Mouse (Mus musculus) lung, postnatal 0 days (tissue): ENCODE measurements at regions not wholly inside any gene's neighbourhood (a gene's known extent, or its start where the extent isn't known, plus 50 kb on each side); places are given as distances from the start of the nearest gene placed in this dataset.

Experiments used
- ATAC-seq: fragments of 200-750 bp; cut with Nextera tagmentation; 2 replicates; pipeline ENCODE4 v1.8.0; 2017; ENCODE audit warnings: moderate library complexity
- DNase-seq: peaks from one replicate; pipeline ENCODE4 v3.0.0-alpha.2; 2016; ENCODE audit warnings: low spot score
- H3K27ac ChIP-seq: fragments of 300-500 bp; sonication (generic); 2 replicates; pipeline ENCODE4 v1.5.1; 2014; ENCODE audit warnings: antibody characterized with exemption, mild to moderate bottlenecking, low read length, mixed read lengths
- H3K27me3 ChIP-seq: fragments of 300-500 bp; sonication (generic); replicated peaks from 2 replicates; pipeline ENCODE4 v1.6.1; 2014; ENCODE audit warnings: low read length, mixed read lengths; ENCODE audit not compliant: insufficient read depth
- H3K36me3 ChIP-seq: fragments of 300-500 bp; sonication (generic); 2 replicates; pipeline ENCODE4 v1.6.1; 2014; ENCODE audit warnings: low read length, mixed read lengths; ENCODE audit not compliant: insufficient read depth
- H3K4me1 ChIP-seq: fragments of 300-500 bp; sonication (generic); 2 replicates; pipeline ENCODE4 v1.6.1; 2014; ENCODE audit warnings: antibody characterized with exemption, low read depth, low read length, mixed read lengths; ENCODE audit not compliant: insufficient read depth
- H3K4me2 ChIP-seq: fragments of 300-500 bp; sonication (generic); replicated peaks from 2 replicates; pipeline ENCODE4 v1.6.1; 2014; ENCODE audit warnings: low read depth, mild to moderate bottlenecking, low read length, moderate library complexity, mixed read lengths
- H3K4me3 ChIP-seq: fragments of 300-500 bp; sonication (generic); 2 replicates; pipeline ENCODE4 v1.5.1; 2014; ENCODE audit warnings: low read depth, low read length
- H3K9ac ChIP-seq: fragments of 300-500 bp; sonication (generic); replicated peaks from 2 replicates; pipeline ENCODE4 v1.6.1; 2014; ENCODE audit warnings: low read depth, mild to moderate bottlenecking
- H3K9me3 ChIP-seq: fragments of 300-500 bp; sonication (generic); 2 replicates; pipeline ENCODE4 v1.6.1; 2016; ENCODE audit warnings: low read length, mixed read lengths
- CTCF ChIP-seq: IDR thresholded peaks from 2 replicates; pipeline ENCODE4 v1.5.1; 2016; ENCODE audit warnings: antibody characterized with exemption, mild to moderate bottlenecking
- EP300 ChIP-seq: IDR thresholded peaks from 2 replicates; pipeline ENCODE4 v1.6.1; 2016; ENCODE audit warnings: antibody characterized with exemption, mild to moderate bottlenecking, control low read depth
- WGBS: fragments of 180-500 bp; shearing (Covaris S2); extraction: QIAGEN DNeasy Blood & Tissue Kit; methylation state at CpG from one replicate; pipeline ENCODE4 v1.1.7; 2014; 5-methylcytosine and 5-hydroxymethylcytosine counted together

DNA sequence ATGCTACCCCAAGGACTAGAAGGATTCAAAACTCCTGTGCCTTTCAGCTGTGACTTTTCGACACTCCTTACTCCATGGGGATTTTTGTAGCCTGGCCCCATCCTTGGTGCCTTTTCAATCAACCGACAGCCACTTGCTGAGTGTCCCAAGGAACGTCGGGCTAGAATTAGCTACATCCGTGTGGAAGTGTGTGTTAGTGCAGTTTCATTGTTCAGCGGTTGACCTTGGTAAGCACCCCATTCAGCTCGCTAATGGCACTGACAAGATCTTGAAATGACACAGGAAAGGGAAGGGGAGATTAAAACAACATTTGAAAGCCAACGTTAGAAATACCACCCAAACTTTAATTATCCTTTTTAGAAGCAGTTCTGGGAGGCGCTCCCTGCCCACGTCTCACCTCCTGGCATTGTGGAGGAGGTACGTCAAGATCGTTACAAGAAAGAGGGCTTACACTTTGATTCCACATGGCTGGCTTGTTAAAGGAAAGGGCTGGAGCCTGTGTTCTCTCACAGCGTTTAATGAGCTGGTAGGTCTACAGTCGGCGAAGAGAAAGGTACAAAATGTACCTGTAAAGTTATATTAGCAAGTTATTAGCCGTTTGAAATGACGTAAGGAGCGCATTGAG is 536.4 kb downstream of the Fam19a2 start:
- no peak for TF ChIP-seq CTCF
- peak; percentile 48 for TF ChIP-seq EP300
- peak; percentile 47 for DNase-seq
- peak; percentile 67 for ATAC-seq
- Histone ChIP-seq H3K4me1 (no peaks in the 10 kb centered on the region), H3K27ac (no peak overlapping the region), H3K36me3 (no peaks in the 10 kb centered on the region), H3K4me3 (no peak overlapping the region), H3K9ac (no peak overlapping the region), H3K4me2 (no peak overlapping the region; the same call in 1 of the 2 replicates), H3K27me3 (no peaks in the 10 kb centered on the region), H3K9me3 (no peaks in the 10 kb centered on the region)
- WGBS, result 55% methylated on average over 18 of the region's 18 CpGs

DNA sequence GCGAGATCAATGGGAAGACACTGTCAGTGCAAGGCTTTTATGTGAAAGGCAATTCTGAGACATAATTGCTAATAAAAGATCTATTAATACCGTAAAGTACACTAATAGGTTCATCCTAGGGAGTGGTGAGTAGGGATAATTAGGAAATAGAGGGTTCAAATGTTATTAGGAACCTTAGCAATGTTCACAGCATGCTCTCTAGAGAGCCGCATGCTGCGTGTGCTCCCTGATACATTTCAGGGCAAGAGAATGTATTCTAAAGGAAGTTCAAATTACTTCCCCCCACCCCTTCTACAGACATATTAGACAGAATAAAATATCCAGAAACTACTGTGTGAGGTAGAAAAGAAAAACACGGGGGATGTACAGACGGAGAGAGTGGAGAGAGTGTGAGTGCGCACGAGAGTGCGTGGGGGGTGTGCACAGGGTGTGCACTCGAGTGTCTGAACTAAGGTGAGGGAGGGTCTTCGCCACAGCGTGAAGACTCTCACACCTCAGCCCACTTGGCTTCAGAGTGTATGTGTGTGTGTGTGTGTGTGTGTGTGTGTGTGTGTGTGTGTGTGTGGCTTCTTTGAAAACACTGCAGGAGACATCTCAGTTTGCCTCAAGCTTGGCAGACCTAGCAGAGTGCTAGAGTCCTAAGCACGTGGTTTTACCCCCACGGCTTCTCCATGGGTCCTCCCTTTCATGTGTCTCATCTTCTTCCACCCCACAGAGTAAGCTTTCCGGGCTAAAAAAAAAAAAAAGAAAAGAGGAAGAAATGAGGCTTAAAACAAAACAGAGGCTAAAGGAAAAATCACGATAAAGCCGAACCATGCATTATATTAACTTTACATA is 537.1 kb downstream of the Fam19a2 start:
- WGBS, result 80% methylated on average over 17 of the region's 17 CpGs
- H3K9ac ChIP-seq, result no peak overlapping the region
- H3K4me2 ChIP-seq, result no peak overlapping the region; the same call in 1 of the 2 replicates

DNA sequence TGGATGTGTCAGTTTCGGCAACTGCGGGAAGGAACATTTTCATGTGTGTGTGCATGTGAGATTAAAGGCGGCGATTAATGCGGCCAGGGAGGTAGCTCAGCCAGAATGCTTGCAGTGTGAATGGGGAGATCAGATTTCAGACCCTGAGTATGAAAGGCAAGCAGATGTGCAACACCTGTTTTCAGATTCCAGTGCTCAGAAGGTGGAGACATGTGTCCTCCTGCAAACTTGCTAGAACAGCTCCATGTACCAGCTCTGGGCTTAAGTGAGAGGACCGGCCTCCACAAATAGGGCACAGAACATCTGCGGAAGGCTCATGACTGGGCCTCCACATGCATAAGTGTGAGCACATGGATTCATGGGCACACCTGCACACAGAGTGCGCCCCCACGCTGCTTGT is 547.1 kb downstream of the Fam19a2 start:
- no peaks in the 10 kb centered on the region for H3K27me3 ChIP-seq
- no peak overlapping the region for H3K9ac ChIP-seq
- no peak overlapping the region for H3K27ac ChIP-seq
- H3K4me2 ChIP-seq, result no peak overlapping the region
- no peak for ATAC-seq
- H3K4me1 ChIP-seq, result no peaks in the 10 kb centered on the region
- H3K4me3 ChIP-seq, result no peak overlapping the region
- no peaks in the 10 kb centered on the region for H3K36me3 ChIP-seq
- 83% methylated on average over 9 of the region's 9 CpGs for WGBS
- no peak for DNase-seq
- no peaks in the 10 kb centered on the region for H3K9me3 ChIP-seq
- TF ChIP-seq CTCF, result no peak
- no peak for TF ChIP-seq EP300

More for the DNA sequence above, 537.1 kb downstream of the Fam19a2 start:
- Histone ChIP-seq H3K9me3 (no peaks in the 10 kb centered on the region), H3K27me3 (no peaks in the 10 kb centered on the region), H3K4me3 (no peak overlapping the region), H3K36me3 (no peaks in the 10 kb centered on the region), H3K27ac (no peak overlapping the region), H3K4me1 (no peaks in the 10 kb centered on the region)
- no peak for DNase-seq
- ATAC-seq, result no peak
- TF ChIP-seq EP300 (no peak), CTCF (no peak)

DNA sequence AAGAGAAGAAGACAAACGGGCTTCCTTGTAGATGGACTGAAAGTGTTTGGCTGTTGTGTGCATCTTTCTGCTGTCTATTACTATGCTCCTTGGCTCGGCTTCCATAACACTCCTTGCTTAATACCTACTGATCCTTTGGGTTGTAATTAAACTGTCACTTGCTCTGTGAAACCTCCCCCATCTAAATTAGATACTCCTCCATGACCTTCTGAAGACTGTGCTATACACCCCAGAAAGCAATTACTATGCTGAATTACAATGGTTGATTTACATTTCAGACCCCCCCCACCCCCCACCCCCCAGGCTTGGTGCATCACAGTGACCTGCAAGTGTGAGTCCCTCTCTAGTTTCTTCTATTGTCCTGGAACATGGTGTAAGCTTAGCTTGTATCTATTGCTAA is 549.3 kb downstream of the Fam19a2 start:
- no peaks in the 10 kb centered on the region for H3K9me3 ChIP-seq
- ATAC-seq, result no peak
- no peak for TF ChIP-seq CTCF
- no peak for TF ChIP-seq EP300
- H3K4me2 ChIP-seq, result no peak overlapping the region
- H3K27ac ChIP-seq, result no peak overlapping the region
- H3K27me3 ChIP-seq, result no peaks in the 10 kb centered on the region
- H3K4me3 ChIP-seq, result no peak overlapping the region
- no peaks in the 10 kb centered on the region for H3K4me1 ChIP-seq
- WGBS, result 71% methylated on average over 2 of the region's 2 CpGs
- no peaks in the 10 kb centered on the region for H3K36me3 ChIP-seq
- H3K9ac ChIP-seq, result no peak overlapping the region
- no peak for DNase-seq

DNA sequence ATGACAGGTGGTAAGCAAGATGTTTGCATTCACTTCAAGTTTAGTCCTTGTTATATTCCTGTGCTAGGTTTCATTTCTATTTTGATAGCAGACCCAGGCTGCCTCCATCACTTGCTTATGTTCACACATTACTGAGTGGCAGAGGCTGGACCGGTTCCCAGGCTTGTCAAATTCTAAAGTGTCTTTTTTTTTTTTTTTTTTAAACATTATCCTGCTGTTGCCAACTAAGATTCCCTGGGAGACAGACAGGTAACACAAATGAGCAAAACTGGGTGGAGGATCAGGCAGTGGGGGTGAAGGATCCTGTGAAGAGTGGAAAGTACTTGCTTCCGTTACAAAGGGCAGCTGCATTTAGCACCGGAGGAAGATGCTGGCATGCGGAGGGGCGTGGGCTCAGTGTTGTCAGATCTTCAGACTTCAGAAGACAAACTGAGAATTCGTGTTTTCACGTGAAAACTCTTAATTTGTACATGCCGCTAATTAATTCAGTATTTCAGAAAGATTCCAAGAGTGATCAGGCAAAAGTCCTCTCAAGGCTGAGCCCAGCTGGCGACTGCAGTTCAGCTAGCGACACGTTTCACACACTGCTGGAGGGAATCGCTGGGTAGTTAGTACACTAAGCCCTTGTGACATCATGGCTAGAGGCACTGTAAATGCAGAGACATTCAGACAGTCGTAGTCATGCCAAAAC is 576.4 kb downstream of the Fam19a2 start:
- no peaks in the 10 kb centered on the region for H3K36me3 ChIP-seq
- H3K4me3 ChIP-seq, result no peak overlapping the region
- H3K9ac ChIP-seq, result no peak overlapping the region
- no peak overlapping the region for H3K27ac ChIP-seq
- TF ChIP-seq CTCF, result no peak
- TF ChIP-seq EP300, result no peak
- no peak overlapping the region for H3K4me2 ChIP-seq
- 36% methylated on average over 13 of the region's 13 CpGs for WGBS
- H3K27me3 ChIP-seq, result no peaks in the 10 kb centered on the region
- DNase-seq (no peak), ATAC-seq (no peak)
- no peaks in the 10 kb centered on the region for H3K4me1 ChIP-seq
- H3K9me3 ChIP-seq, result no peaks in the 10 kb centered on the region

DNA sequence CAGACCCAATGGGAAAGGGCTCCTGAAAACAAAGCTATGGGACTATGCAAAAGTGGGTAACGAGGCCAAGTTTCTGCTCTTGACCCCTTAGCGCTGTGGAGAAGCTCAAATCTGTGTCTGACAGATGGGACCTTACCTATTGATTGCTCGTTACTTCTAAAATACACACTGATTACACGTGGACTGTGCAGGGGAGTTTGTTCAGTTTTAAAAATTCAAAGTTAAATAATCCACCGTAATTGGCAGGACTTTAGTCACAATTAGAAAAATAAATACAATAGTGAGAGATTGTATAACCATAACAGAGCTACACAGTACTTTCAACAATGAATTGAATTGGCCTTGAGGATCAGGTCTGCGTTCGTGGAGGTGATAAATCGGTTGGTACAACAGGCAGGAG is 578.3 kb downstream of the Fam19a2 start:
- no peaks in the 10 kb centered on the region for H3K4me1 ChIP-seq
- no peak overlapping the region for H3K27ac ChIP-seq
- no peak overlapping the region for H3K4me2 ChIP-seq
- ATAC-seq, result no peak
- WGBS, result 83% methylated on average over 8 of the region's 8 CpGs
- H3K4me3 ChIP-seq, result no peak overlapping the region
- no peaks in the 10 kb centered on the region for H3K9me3 ChIP-seq
- TF ChIP-seq EP300 (no peak), CTCF (no peak)
- no peak for DNase-seq
- no peaks in the 10 kb centered on the region for H3K36me3 ChIP-seq
- H3K27me3 ChIP-seq, result no peaks in the 10 kb centered on the region
- no peak overlapping the region for H3K9ac ChIP-seq
